Comparison of ENCODE assay signal across 7 mouse cellular contexts in genomic region chr11:109721320-109721780, GRCm38 (mm10). TPM values are rescaled to one million over a fixed set of nuclear protein-coding genes. Genes with fewer than 3 reads are reported as not detected.
DNase-seq lines count a peak whose midpoint lies in the region; ATAC-seq and TF ChIP-seq lines count a peak whose summit lies in the region.

No protein-coding gene starts in this region.

- H3K27ac ChIP-seq in embryonic fibroblast, embryonic 13.5 days (ENCODE audit: insufficient read depth, low read length) = peak overlapping the region; percentile 79
- peak overlapping the region; percentile 66 for H3K27ac ChIP-seq in hindbrain, embryonic 10.5 days
- peak overlapping the region; percentile 60 for H3K27ac ChIP-seq in limb, embryonic 15.5 days
- 0 out of 2 replicates have a peak overlapping the region, but pooled peaks have one; percentile 14 for H3K27ac ChIP-seq in midbrain, embryonic 16.5 days (ENCODE audit: low read length)

- H3K4me1 ChIP-seq in embryonic fibroblast, embryonic 13.5 days (ENCODE audit: control insufficient read depth, insufficient read depth, low read length) = peaks cover 3% of the 10 kb centered on the region; the same call in 1 of the 2 replicates
- peaks cover 30% of the 10 kb centered on the region for H3K4me1 ChIP-seq in hindbrain, embryonic 10.5 days (replicated peaks)
- H3K4me1 ChIP-seq in limb, embryonic 15.5 days = peaks cover 32% of the 10 kb centered on the region
- H3K4me1 ChIP-seq in midbrain, embryonic 16.5 days (ENCODE audit: control insufficient read depth, insufficient read depth, low read length) = peaks cover 14% of the 10 kb centered on the region

- DNase-seq in CD4-positive, CD25-positive, alpha-beta regulatory T cell, adult 2 months (ENCODE audit: low read depth, low spot score) = peak; percentile 36
- DNase-seq in R1 (ENCODE audit: low read depth, low spot score) = peak; percentile 58
- no peak for DNase-seq in hindbrain, embryonic 10.5 days (ENCODE audit: low spot score)
- no peak for DNase-seq in left cerebral cortex, postnatal 14 days (ENCODE audit: low spot score in 2 of 2)

- intact Hi-C loops in left cerebral cortex, postnatal 14 days (cut with DNase I) = no loop called here

- H3K4me3 ChIP-seq in embryonic fibroblast, embryonic 13.5 days (ENCODE audit: insufficient read depth, low read length) = peak overlapping the region; percentile 71
- peak overlapping the region; percentile 62 for H3K4me3 ChIP-seq in hindbrain, embryonic 10.5 days
- peak overlapping the region; percentile 48 for H3K4me3 ChIP-seq in limb, embryonic 15.5 days
- peak overlapping the region; percentile 52 for H3K4me3 ChIP-seq in midbrain, embryonic 16.5 days (ENCODE audit: low read depth, low read length)

- H3K9me3 ChIP-seq in hindbrain, embryonic 10.5 days = no peaks in the 10 kb centered on the region
- H3K9me3 ChIP-seq in limb, embryonic 15.5 days = no peaks in the 10 kb centered on the region
- H3K9me3 ChIP-seq in midbrain, embryonic 16.5 days (replicated peaks; ENCODE audit: control insufficient read depth, low read length, poor library complexity, severe bottlenecking) = no peaks in the 10 kb centered on the region

- under 1% methylated on average over 40 of the region's 40 CpGs for WGBS in hindbrain, embryonic 10.5 days
- under 1% methylated on average over 40 of the region's 40 CpGs for WGBS in limb, embryonic 15.5 days
- WGBS in midbrain, embryonic 16.5 days = under 1% methylated on average over 40 of the region's 40 CpGs

- no peak for ATAC-seq in limb, embryonic 15.5 days (ENCODE audit: insufficient number of reproducible peaks, low FRiP score, low TSS enrichment, low read depth)
- peak; percentile 54; the same call in 1 of the 2 replicates for ATAC-seq in midbrain, embryonic 16.5 days

- no peak for TF ChIP-seq CTCF in embryonic fibroblast, embryonic 13.5 days (IDR thresholded peaks at IDR 0.05; ENCODE audit: borderline replicate concordance, insufficient read depth, low read length)

- H3K27me3 ChIP-seq in hindbrain, embryonic 10.5 days (ENCODE audit: insufficient read depth, poor library complexity, severe bottlenecking) = peaks cover 46% of the 10 kb centered on the region
- peaks cover 20% of the 10 kb centered on the region for H3K27me3 ChIP-seq in limb, embryonic 15.5 days
- H3K27me3 ChIP-seq in midbrain, embryonic 16.5 days (ENCODE audit: control insufficient read depth, insufficient read depth, low read depth, low read length) = peaks cover 8% of the 10 kb centered on the region

- peak overlapping the region; percentile 44 for H3K9ac ChIP-seq in limb, embryonic 15.5 days
- H3K9ac ChIP-seq in midbrain, embryonic 16.5 days (ENCODE audit: low read depth, low read length) = peak overlapping the region; percentile 63

- H3K36me3 ChIP-seq in hindbrain, embryonic 10.5 days = no peaks in the 10 kb centered on the region
- no peaks in the 10 kb centered on the region for H3K36me3 ChIP-seq in limb, embryonic 15.5 days
- no peaks in the 10 kb centered on the region for H3K36me3 ChIP-seq in midbrain, embryonic 16.5 days (ENCODE audit: control insufficient read depth, insufficient read depth, low read length)

- peak; percentile 43; the same call in 1 of the 2 replicates for TF ChIP-seq POLR2A in embryonic fibroblast, embryonic 13.5 days (IDR thresholded peaks at IDR 0.05; ENCODE audit: low read depth, low read length)

- peak overlapping the region; percentile 89 for H3K4me2 ChIP-seq in limb, embryonic 15.5 days
- peak overlapping the region; percentile 99 for H3K4me2 ChIP-seq in midbrain, embryonic 16.5 days (ENCODE audit: low read length)

RNA-seq across cellular contexts. Expression of gene Fam20a, which starts 0.7 kb away (rescaled TPM):
- 38.4 and 44.6 TPM in 2 replicates for polyA plus RNA-seq in embryonic fibroblast, embryonic 13.5 days (2011; ENCODE audit: insufficient read length, low read depth, missing spikeins)
- 1.5 and 2.0 TPM in 2 replicates for polyA plus RNA-seq in hindbrain, embryonic 10.5 days (2016; fragmentation: Nextera tagmentation; extraction: Ambion mirVana)
- polyA plus RNA-seq in limb, embryonic 15.5 days (2015; fragmentation: Nextera tagmentation; extraction: Ambion mirVana) = 7.2 and 8.2 TPM in 2 replicates
- polyA plus RNA-seq in midbrain, embryonic 16.5 days (2015; fragmentation: Nextera tagmentation; extraction: Ambion mirVana) = 3.4 and 3.9 TPM in 2 replicates
- total RNA-seq in left cerebral cortex, postnatal 14 days (2021) = 10 to 100 TPM; 17.1 to 19.1 TPM

Comparison
In these comparisons a context has a peak if more than half of its experiments do, and no peak if none do; other contexts are left out.
1. DNase-seq: peak in CD4-positive, CD25-positive, alpha-beta regulatory T cell, adult 2 months (single experiment) and R1 (single experiment); none in hindbrain, embryonic 10.5 days (single experiment) and left cerebral cortex, postnatal 14 days (0 of 2).
2. H3K27ac ChIP-seq: peak in every context shown above with its lines; median percentile 79 in embryonic fibroblast, embryonic 13.5 days; 66 in hindbrain, embryonic 10.5 days; 60 in limb, embryonic 15.5 days; 14 in midbrain, embryonic 16.5 days.
3. Peak in every context shown above with its lines, with median percentiles within 50 percentile points of each other: H3K4me3 ChIP-seq.